Mouse (Mus musculus): ENCODE results near the gene Slc6a13. TPM values are rescaled to one million over a fixed set of nuclear protein-coding genes. Genes with fewer than 3 reads are reported as not detected.

The Slc6a13 gene
- polyA plus RNA-seq, 1 experiment from 2014 or later, result 16.4 TPM

DNA sequence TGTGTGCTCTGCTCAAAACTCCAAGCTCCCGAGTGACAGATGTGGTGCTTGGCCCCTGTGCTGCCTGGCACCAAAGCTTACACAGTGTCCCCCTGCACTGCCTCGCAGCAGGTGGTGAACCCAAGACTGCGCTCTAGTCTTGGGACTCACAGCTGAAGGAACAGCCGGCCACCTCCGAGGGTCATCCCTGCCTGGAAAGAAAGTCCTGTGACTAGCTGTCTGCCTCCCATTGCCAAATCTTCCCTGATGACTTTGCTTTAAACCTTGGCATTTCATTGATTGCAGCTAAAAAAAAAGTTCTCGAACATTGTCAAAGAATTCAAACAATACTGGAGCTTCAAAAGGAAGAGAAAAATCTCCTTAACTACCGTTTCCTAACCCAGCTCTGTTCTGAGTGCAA is 710 bp upstream of the Slc6a13 start:
- ATAC-seq (replicated peaks), result no peak

DNA sequence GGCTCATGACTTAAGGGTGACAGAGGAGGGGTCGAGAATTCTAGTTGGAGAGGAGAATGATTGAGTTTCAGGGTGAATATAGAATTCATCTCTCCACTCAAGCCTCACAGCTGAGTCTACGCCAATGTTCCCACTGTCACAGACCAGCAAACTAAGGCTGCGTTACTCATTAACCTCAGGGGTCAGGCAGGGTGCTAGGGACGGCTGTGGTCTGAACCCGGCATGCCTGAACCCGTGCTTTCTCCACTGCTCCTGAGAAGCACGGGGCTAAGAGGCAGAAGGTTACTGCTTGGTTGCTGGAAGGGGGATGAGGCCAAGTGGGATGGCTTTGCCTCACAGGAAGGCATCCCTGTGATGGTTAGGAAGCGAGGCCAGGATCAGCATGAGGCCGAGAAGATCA is 477 bp downstream of the Slc6a13 start:
- Histone ChIP-seq H3K9me3 (no peaks in the 10 kb centered on the region), H3K27ac (replicated peaks) (no peak overlapping the region), H3K9ac (replicated peaks) (no peak overlapping the region), H3K4me2 (replicated peaks) (no peak overlapping the region), H3K36me3 (no peaks in the 10 kb centered on the region), H3K4me3 (no peak overlapping the region), H3K27me3 (no peaks in the 10 kb centered on the region), H3K4me1 (no peaks in the 10 kb centered on the region)
- no peak for ATAC-seq (replicated peaks)
- WGBS, result 69% methylated on average over 9 of the region's 9 CpGs

More for the DNA sequence above, 710 bp upstream of the Slc6a13 start:
- no peak overlapping the region for H3K27ac ChIP-seq (replicated peaks)
- H3K4me1 ChIP-seq, result no peaks in the 10 kb centered on the region
- no peaks in the 10 kb centered on the region for H3K27me3 ChIP-seq
- H3K4me3 ChIP-seq, result no peak overlapping the region
- 49% methylated on average over 7 of the region's 7 CpGs for WGBS
- no peak overlapping the region for H3K9ac ChIP-seq (replicated peaks)
- no peaks in the 10 kb centered on the region for H3K9me3 ChIP-seq
- H3K4me2 ChIP-seq (replicated peaks), result no peak overlapping the region
- H3K36me3 ChIP-seq, result no peaks in the 10 kb centered on the region

GRCm38 (mm10) chr6:121303466-121304220 is 3.6 kb downstream of the Slc6a13 start:
- no peak overlapping the region for H3K4me3 ChIP-seq
- no peaks in the 10 kb centered on the region for H3K36me3 ChIP-seq
- no peak overlapping the region for H3K9ac ChIP-seq (replicated peaks)
- ATAC-seq (replicated peaks), result no peak
- no peaks in the 10 kb centered on the region for H3K27me3 ChIP-seq
- no peak overlapping the region for H3K4me2 ChIP-seq (replicated peaks)
- no peak overlapping the region for H3K27ac ChIP-seq (replicated peaks)
- H3K4me1 ChIP-seq, result no peaks in the 10 kb centered on the region
- H3K9me3 ChIP-seq, result no peaks in the 10 kb centered on the region
- WGBS, result 73% methylated on average over 10 of the region's 10 CpGs

DNA sequence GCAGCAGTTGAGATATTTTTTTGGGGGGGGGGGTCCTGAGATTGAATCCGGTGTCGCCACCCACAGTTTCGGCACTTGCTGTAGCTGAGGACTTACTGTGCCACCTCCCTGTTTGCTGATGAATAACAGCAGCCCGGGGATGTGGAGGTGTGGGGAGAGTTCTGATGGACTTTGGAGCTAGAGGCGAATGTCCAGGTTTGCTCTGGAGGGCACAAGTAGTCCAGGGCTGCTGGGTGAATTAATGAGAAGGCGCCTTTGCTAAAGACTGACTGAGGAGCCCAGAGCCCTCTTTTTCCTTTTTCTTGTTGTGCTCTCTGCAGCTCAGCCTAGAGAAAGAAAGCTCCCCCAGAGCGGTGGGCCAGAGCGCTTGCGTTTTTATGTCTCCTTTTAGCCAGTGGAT is 4.6 kb downstream of the Slc6a13 start:
- Histone ChIP-seq H3K4me2 (replicated peaks) (no peak overlapping the region), H3K27ac (replicated peaks) (no peak overlapping the region), H3K4me3 (no peak overlapping the region), H3K27me3 (no peaks in the 10 kb centered on the region), H3K9me3 (no peaks in the 10 kb centered on the region), H3K9ac (replicated peaks) (no peak overlapping the region), H3K4me1 (no peaks in the 10 kb centered on the region), H3K36me3 (no peaks in the 10 kb centered on the region)
- WGBS, result 82% methylated on average over 9 of the region's 9 CpGs
- ATAC-seq (replicated peaks), result no peak

GRCm38 (mm10) chr6:121305571-121305970 is 5.5 kb downstream of the Slc6a13 start:
- no peak overlapping the region for H3K4me2 ChIP-seq (replicated peaks)
- H3K9me3 ChIP-seq, result no peaks in the 10 kb centered on the region
- H3K27me3 ChIP-seq, result no peaks in the 10 kb centered on the region
- 94% methylated on average over 3 of the region's 3 CpGs for WGBS
- H3K36me3 ChIP-seq, result no peaks in the 10 kb centered on the region
- H3K27ac ChIP-seq (replicated peaks), result no peak overlapping the region
- no peak overlapping the region for H3K4me3 ChIP-seq
- H3K4me1 ChIP-seq, result no peaks in the 10 kb centered on the region
- no peak overlapping the region for H3K9ac ChIP-seq (replicated peaks)
- ATAC-seq (replicated peaks), result no peak

DNA sequence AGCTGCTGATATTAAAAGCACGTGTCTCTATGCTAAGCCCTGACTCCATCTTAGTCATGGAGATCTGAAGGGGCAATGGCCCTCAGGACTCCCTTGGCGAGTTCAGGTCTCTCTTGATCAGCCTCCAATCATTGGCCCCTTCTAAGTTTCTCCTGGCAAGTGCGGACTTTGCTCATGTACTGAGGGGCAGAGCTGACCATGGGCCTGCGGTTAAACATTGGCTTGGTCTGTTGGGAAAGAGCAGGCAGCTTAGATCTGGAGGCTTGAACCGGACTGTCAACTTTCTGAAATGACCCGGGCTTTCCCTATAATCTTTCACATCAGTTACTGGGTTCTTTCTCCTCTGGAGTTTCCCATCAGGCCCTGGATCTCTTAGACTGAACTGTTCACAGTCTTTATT is 11.0 kb downstream of the Slc6a13 start:
- WGBS, result 87% methylated on average over 6 of the region's 6 CpGs
- Histone ChIP-seq H3K4me3 (no peak overlapping the region), H3K4me2 (replicated peaks) (no peak overlapping the region), H3K27ac (replicated peaks) (no peak overlapping the region), H3K4me1 (no peaks in the 10 kb centered on the region), H3K9me3 (no peaks in the 10 kb centered on the region), H3K9ac (replicated peaks) (no peak overlapping the region), H3K27me3 (no peaks in the 10 kb centered on the region), H3K36me3 (no peaks in the 10 kb centered on the region)
- ATAC-seq (replicated peaks), result no peak

GRCm38 (mm10) chr6:121319099-121319498 is 19.1 kb downstream of the Slc6a13 start:
- Histone ChIP-seq H3K4me2 (replicated peaks) (no peak overlapping the region), H3K4me1 (no peaks in the 10 kb centered on the region), H3K4me3 (no peak overlapping the region), H3K9ac (replicated peaks) (no peak overlapping the region), H3K9me3 (no peaks in the 10 kb centered on the region), H3K27me3 (no peaks in the 10 kb centered on the region), H3K36me3 (no peaks in the 10 kb centered on the region), H3K27ac (replicated peaks) (no peak overlapping the region)
- 70% methylated on average over 6 of the region's 6 CpGs for WGBS
- ATAC-seq (replicated peaks), result no peak

- Histone ChIP-seq H3K27me3 (no peaks in the 10 kb centered on the region), H3K4me2 (replicated peaks) (no peak overlapping the region), H3K36me3 (no peaks in the 10 kb centered on the region), H3K4me3 (no peak overlapping the region), H3K4me1 (peaks cover 3% of the 10 kb centered on the region), H3K9me3 (no peaks in the 10 kb centered on the region), H3K27ac (replicated peaks) (no peak overlapping the region), H3K9ac (replicated peaks) (no peak overlapping the region)
- ATAC-seq (replicated peaks), result no peak
- WGBS, result 83% methylated on average over 9 of the region's 9 CpGs
Observed at GRCm38 (mm10) chr6:121322381-121323110, 22.5 kb downstream of the Slc6a13 start.

- H3K4me1 ChIP-seq, result peaks cover 23% of the 10 kb centered on the region
- peak; percentile 42; the same call in 1 of the 2 replicates for ATAC-seq (replicated peaks)
- WGBS, result 69% methylated on average over 3 of the region's 3 CpGs
- no peak overlapping the region for H3K4me3 ChIP-seq
- no peaks in the 10 kb centered on the region for H3K27me3 ChIP-seq
- no peak overlapping the region for H3K27ac ChIP-seq (replicated peaks)
- H3K9ac ChIP-seq (replicated peaks), result no peak overlapping the region
- H3K36me3 ChIP-seq, result no peaks in the 10 kb centered on the region
- no peak overlapping the region for H3K4me2 ChIP-seq (replicated peaks)
- H3K9me3 ChIP-seq, result no peaks in the 10 kb centered on the region
Observed at GRCm38 (mm10) chr6:121325298-121325697, 25.3 kb downstream of the Slc6a13 start.

DNA sequence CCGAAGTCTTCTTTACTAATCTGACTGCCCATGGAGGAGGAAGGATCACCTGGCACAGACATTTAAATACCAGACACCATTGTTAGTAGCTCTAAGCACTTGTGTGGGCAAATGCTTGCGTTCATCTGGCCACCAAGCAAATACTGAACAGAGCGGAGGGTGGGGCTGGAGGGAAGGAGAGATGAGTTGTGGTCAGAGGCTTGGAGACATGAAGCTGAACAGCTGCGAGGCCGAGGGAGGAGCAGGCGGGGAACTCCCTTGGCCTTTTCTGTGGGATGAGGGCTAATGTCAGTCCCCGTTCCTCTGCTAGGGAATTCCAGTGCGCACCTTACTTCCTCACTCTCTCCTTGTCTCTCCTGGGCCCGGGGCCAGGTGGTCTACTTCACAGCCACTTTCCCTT is 25.7 kb downstream of the Slc6a13 start:
- Histone ChIP-seq H3K27me3 (no peaks in the 10 kb centered on the region), H3K4me1 (peaks cover 23% of the 10 kb centered on the region), H3K36me3 (no peaks in the 10 kb centered on the region), H3K9ac (replicated peaks) (no peak overlapping the region), H3K9me3 (no peaks in the 10 kb centered on the region), H3K4me2 (replicated peaks) (no peak overlapping the region), H3K27ac (replicated peaks) (no peak overlapping the region), H3K4me3 (no peak overlapping the region)
- WGBS, result 80% methylated on average over 9 of the region's 9 CpGs
- ATAC-seq (replicated peaks), result no peak

DNA sequence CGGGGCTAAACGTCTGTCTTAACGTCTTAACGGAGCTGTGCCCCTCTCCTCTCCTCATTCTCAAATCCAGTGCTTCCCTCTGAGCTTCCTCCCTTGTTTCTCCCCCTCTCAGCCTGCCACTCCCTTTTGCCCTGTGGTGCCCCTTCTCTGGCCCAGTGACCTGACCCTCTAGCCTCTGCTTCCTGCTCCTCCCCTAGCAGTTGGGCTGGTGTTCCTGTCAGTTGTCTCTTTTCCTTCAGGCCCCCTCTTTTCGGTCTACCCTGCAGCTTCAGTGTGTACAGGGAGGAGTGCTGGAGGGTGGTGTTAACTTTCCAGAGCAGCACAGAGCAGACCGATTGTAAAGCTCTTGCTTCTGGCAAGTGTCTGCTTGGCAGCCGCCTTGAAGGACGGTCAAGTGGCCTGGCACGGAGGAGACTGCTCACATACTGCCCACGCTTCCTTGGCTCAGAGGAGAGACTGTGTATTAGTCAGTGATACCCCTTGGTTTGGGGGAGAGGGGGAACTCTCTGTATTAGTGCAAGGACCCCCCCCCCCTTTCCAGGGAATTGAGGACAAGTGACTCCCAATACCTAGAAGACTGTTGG is 26.6 kb downstream of the Slc6a13 start:
- Histone ChIP-seq H3K9ac (replicated peaks) (no peak overlapping the region), H3K4me2 (replicated peaks) (no peak overlapping the region), H3K27ac (replicated peaks) (no peak overlapping the region), H3K4me3 (no peak overlapping the region), H3K27me3 (no peaks in the 10 kb centered on the region), H3K4me1 (peaks cover 23% of the 10 kb centered on the region), H3K36me3 (no peaks in the 10 kb centered on the region), H3K9me3 (no peaks in the 10 kb centered on the region)
- whole genome bisulfite sequencing, result 79% methylated on average over 10 of the region's 10 CpGs
- no peak for ATAC-seq (replicated peaks)

GRCm38 (mm10) chr6:121328417-121328884 is 28.4 kb downstream of the Slc6a13 start:
- ATAC-seq (replicated peaks), result peak; percentile 65
- 27% methylated on average over 9 of the region's 9 CpGs for WGBS
- no peaks in the 10 kb centered on the region for H3K9me3 ChIP-seq
- no peaks in the 10 kb centered on the region for H3K36me3 ChIP-seq
- no peak overlapping the region for H3K4me3 ChIP-seq
- H3K27ac ChIP-seq (replicated peaks), result peak overlapping the region; percentile 34; the same call in 1 of the 2 replicates
- H3K4me2 ChIP-seq (replicated peaks), result no peak overlapping the region
- H3K27me3 ChIP-seq, result no peaks in the 10 kb centered on the region
- peaks cover 23% of the 10 kb centered on the region for H3K4me1 ChIP-seq
- H3K9ac ChIP-seq (replicated peaks), result no peak overlapping the region

Measured in forebrain, embryonic 15.5 days (tissue).